Mouse (Mus musculus): ENCODE measurements at regions not wholly inside any gene's neighbourhood (a gene's known extent, or its start where the extent isn't known, plus 50 kb on each side); places are given as distances from the start of the nearest gene placed in this dataset.

DNA sequence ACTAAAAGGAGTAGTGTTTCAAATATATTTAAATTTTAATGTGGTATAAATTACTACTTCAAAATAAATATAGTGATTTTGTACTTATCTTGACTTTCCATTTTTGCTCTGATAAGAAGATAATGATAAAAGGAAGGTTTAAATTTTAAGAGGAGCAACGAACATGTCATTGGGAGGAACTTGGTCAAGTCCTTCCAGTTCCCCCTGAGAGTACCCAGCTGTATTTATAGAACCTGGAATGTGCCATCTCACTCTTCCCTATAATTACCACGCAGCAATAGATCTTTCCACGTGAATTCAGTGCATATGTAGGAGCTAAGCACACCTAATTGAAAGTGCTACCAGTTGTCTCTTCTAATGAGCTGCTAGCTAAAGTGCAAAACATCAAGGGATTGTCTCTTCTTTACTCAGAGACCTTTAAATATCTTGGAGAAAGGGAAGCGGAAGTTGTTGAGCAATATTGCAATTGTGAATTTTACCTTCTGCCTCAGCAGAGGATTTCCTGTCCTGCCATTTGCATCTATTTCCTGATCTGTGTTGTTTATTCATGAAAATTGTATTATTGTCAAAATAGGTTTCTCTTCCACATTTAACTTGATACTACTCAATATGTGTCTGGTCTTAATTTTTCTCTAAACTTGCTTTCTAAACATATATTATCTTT lies 1243.0 kb upstream of the Zeb2 start:
- no peaks in the 10 kb centered on the region for H3K4me1 ChIP-seq (ENCODE audit: control insufficient read depth, insufficient read depth, low read length)
- H3K27me3 ChIP-seq (replicated peaks; ENCODE audit: control insufficient read depth, insufficient read depth, low read length) = no peaks in the 10 kb centered on the region
- 60% methylated on average over 4 of the region's 4 CpGs for WGBS
- H3K27ac ChIP-seq (ENCODE audit: insufficient read depth, low read depth, low read length) = no peak overlapping the region
- no peak overlapping the region for H3K4me3 ChIP-seq (ENCODE audit: insufficient read depth, low read depth, low read length)
- DNase-seq = peak; percentile 2
- TF ChIP-seq POLR2A (IDR thresholded peaks at IDR 0.05; ENCODE audit: low read depth, low read length) = no peak
- TF ChIP-seq CTCF (conservative IDR thresholded peaks at IDR 0.05; ENCODE audit: insufficient read depth, insufficient read length, low read depth, low read length) = no peak
- H3K36me3 ChIP-seq (ENCODE audit: control insufficient read depth, insufficient read depth, low read length) = no peaks in the 10 kb centered on the region

DNA sequence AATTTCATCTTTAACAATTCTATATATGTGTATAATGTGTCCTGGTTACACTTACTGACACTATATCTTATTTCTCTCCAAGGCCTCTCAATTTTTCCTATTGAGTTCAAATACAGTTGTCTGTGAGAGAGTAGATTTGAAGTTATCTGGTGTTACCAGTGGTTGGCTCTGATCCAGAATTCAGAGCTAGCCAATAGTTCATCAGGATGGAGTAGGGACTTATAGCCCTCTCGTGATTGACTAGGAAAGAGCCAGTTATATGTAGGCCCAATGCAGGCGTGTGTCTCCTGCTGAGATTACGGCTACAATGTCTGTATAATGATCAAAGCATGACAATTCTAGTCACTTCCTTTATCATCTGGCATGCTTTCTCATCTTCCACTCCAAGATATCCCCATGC lies 1241.0 kb upstream of the Zeb2 start:
- TF ChIP-seq CTCF (conservative IDR thresholded peaks at IDR 0.05; ENCODE audit: insufficient read depth, insufficient read length, low read depth, low read length) (no peak), POLR2A (IDR thresholded peaks at IDR 0.05; ENCODE audit: low read depth, low read length) (no peak)
- DNase-seq = no peak
- 91% methylated on average over 3 of the region's 3 CpGs for WGBS
- Histone ChIP-seq H3K27me3 (replicated peaks; ENCODE audit: control insufficient read depth, insufficient read depth, low read length) (no peaks in the 10 kb centered on the region), H3K36me3 (ENCODE audit: control insufficient read depth, insufficient read depth, low read length) (no peaks in the 10 kb centered on the region), H3K4me3 (ENCODE audit: insufficient read depth, low read depth, low read length) (no peak overlapping the region), H3K4me1 (ENCODE audit: control insufficient read depth, insufficient read depth, low read length) (no peaks in the 10 kb centered on the region), H3K27ac (ENCODE audit: insufficient read depth, low read depth, low read length) (no peak overlapping the region)

DNA sequence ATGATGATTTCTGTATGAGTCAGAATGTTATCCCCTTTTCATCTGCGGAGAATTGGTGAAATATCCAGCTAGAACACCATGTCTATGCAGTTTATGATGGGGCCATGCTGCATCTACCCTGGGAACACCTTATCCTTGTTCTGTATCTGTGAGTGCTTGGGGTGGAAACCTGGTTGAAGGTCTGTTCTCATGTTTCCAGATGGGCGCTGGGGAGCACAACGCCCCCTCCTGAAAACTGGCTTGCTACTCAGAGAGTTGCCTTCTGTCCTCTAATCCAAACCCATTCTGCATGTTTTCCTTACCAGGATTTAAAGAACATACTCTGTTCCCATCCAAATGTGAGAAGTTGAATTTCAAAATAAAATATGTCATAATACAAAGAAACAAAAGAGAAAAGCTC lies 1239.5 kb upstream of the Zeb2 start:
- H3K36me3 ChIP-seq (ENCODE audit: control insufficient read depth, insufficient read depth, low read length) = no peaks in the 10 kb centered on the region
- no peaks in the 10 kb centered on the region for H3K27me3 ChIP-seq (replicated peaks; ENCODE audit: control insufficient read depth, insufficient read depth, low read length)
- WGBS = 85% methylated on average over 3 of the region's 3 CpGs
- no peak for DNase-seq
- H3K27ac ChIP-seq (ENCODE audit: insufficient read depth, low read depth, low read length) = no peak overlapping the region
- no peak overlapping the region for H3K4me3 ChIP-seq (ENCODE audit: insufficient read depth, low read depth, low read length)
- TF ChIP-seq POLR2A (IDR thresholded peaks at IDR 0.05; ENCODE audit: low read depth, low read length) (no peak), CTCF (conservative IDR thresholded peaks at IDR 0.05; ENCODE audit: insufficient read depth, insufficient read length, low read depth, low read length) (no peak)
- no peaks in the 10 kb centered on the region for H3K4me1 ChIP-seq (ENCODE audit: control insufficient read depth, insufficient read depth, low read length)

DNA sequence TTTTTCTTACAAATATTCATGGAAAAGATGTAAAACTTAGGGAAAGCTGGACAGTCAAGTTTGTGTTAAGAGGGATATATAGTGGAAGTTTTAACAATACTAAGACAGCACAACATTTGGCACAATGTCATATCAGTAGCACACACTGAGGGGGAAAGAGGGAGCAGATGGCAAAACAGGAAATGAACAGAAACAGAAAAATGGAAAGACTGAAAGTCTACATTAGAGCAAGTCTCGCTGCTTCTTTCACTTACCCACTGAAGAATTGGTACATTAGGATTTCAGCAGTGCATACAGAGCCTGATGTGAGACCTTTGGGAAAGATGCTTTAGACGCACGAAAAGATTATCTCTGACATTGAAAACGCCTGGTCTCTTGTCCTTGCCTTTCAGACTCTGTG lies 1223.5 kb upstream of the Zeb2 start:
- Histone ChIP-seq H3K27me3 (replicated peaks; ENCODE audit: control insufficient read depth, insufficient read depth, low read length) (no peaks in the 10 kb centered on the region), H3K27ac (ENCODE audit: insufficient read depth, low read depth, low read length) (no peak overlapping the region), H3K36me3 (ENCODE audit: control insufficient read depth, insufficient read depth, low read length) (no peaks in the 10 kb centered on the region), H3K4me1 (ENCODE audit: control insufficient read depth, insufficient read depth, low read length) (no peaks in the 10 kb centered on the region), H3K4me3 (ENCODE audit: insufficient read depth, low read depth, low read length) (no peak overlapping the region)
- WGBS = 85% methylated on average over 4 of the region's 4 CpGs
- no peak for DNase-seq
- TF ChIP-seq POLR2A (IDR thresholded peaks at IDR 0.05; ENCODE audit: low read depth, low read length) = no peak
- TF ChIP-seq CTCF (conservative IDR thresholded peaks at IDR 0.05; ENCODE audit: insufficient read depth, insufficient read length, low read depth, low read length) = no peak

DNA sequence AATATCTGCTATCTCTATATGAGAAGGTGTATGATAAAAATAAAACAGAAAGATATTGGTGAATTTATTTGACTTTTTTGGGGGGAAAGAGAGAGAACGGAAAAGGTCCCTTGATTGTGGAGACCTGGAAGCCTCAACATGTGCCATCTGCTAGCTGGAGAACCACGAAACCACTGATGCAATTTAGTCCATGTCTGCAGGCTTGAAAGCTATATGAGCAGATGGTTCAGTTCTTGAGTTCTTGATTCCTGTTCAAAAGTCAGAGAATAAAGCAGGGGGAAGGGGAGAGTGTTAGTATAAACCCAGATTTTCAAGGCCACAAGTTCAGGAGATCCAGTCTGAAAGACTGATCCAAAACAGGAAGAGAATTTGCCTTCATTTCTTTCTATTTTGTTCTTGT lies 1199.5 kb upstream of the Zeb2 start:
- H3K4me3 ChIP-seq (ENCODE audit: insufficient read depth, low read depth, low read length) = no peak overlapping the region
- H3K36me3 ChIP-seq (ENCODE audit: control insufficient read depth, insufficient read depth, low read length) = no peaks in the 10 kb centered on the region
- no peak overlapping the region for H3K27ac ChIP-seq (ENCODE audit: insufficient read depth, low read depth, low read length)
- WGBS = 86% methylated on average over 2 of the region's 2 CpGs
- H3K27me3 ChIP-seq (replicated peaks; ENCODE audit: control insufficient read depth, insufficient read depth, low read length) = no peaks in the 10 kb centered on the region
- no peak for TF ChIP-seq POLR2A (IDR thresholded peaks at IDR 0.05; ENCODE audit: low read depth, low read length)
- TF ChIP-seq CTCF (conservative IDR thresholded peaks at IDR 0.05; ENCODE audit: insufficient read depth, insufficient read length, low read depth, low read length) = no peak
- no peaks in the 10 kb centered on the region for H3K4me1 ChIP-seq (ENCODE audit: control insufficient read depth, insufficient read depth, low read length)
- DNase-seq = no peak

DNA sequence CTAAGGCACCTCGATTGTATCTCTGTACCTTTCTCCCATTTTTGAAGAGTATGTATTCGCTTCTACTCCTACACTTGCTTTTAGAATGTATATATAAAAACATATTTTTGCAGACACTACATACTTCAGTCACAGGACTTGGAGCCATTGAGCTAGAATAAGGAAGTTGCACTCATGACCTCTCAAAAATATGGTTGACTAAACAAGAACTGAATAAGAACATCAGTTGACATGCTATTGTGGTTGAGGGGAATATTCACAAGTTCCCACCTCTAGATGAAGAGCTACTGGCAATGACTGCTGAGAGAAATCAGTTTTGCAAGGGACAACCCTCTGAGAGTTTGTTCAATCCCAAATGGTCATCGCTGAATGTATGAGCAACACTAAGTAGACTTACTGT lies 1198.0 kb upstream of the Zeb2 start:
- no peaks in the 10 kb centered on the region for H3K27me3 ChIP-seq (replicated peaks; ENCODE audit: control insufficient read depth, insufficient read depth, low read length)
- TF ChIP-seq CTCF (conservative IDR thresholded peaks at IDR 0.05; ENCODE audit: insufficient read depth, insufficient read length, low read depth, low read length) = no peak
- no peak for TF ChIP-seq POLR2A (IDR thresholded peaks at IDR 0.05; ENCODE audit: low read depth, low read length)
- no peaks in the 10 kb centered on the region for H3K36me3 ChIP-seq (ENCODE audit: control insufficient read depth, insufficient read depth, low read length)
- no peaks in the 10 kb centered on the region for H3K4me1 ChIP-seq (ENCODE audit: control insufficient read depth, insufficient read depth, low read length)
- 92% methylated on average over 3 of the region's 3 CpGs for WGBS
- H3K27ac ChIP-seq (ENCODE audit: insufficient read depth, low read depth, low read length) = no peak overlapping the region
- no peak for DNase-seq
- no peak overlapping the region for H3K4me3 ChIP-seq (ENCODE audit: insufficient read depth, low read depth, low read length)

DNA sequence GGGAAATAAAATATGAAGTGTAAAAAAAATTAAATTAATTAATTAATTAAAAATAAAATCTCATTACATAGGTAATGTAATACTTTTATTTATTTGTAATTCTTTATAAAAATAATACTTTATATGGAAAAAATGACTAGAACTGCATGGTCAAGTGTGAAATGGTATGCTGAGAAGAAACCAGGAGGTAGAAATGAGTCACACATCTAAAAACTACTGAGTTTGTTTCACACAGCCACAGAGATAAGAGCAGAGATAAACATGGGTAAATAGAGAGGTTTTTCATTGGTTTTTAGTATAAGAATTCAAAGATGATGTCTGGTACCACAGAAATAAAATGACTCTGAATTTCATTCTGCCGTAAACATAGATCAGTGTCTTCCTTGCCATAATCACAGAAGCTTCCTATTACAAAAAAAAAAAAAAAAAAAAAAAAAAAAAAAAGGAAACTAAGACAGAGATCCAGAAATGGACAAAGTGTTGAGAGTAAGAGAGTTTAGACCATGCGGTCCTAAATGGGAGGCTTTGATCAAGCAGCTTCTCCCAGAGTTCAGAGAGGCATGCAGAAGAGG lies 1190.5 kb upstream of the Zeb2 start:
- no peak for TF ChIP-seq POLR2A (IDR thresholded peaks at IDR 0.05; ENCODE audit: low read depth, low read length)
- no peak for TF ChIP-seq CTCF (conservative IDR thresholded peaks at IDR 0.05; ENCODE audit: insufficient read depth, insufficient read length, low read depth, low read length)
- Histone ChIP-seq H3K36me3 (ENCODE audit: control insufficient read depth, insufficient read depth, low read length) (no peaks in the 10 kb centered on the region), H3K4me3 (ENCODE audit: insufficient read depth, low read depth, low read length) (no peak overlapping the region), H3K27me3 (replicated peaks; ENCODE audit: control insufficient read depth, insufficient read depth, low read length) (no peaks in the 10 kb centered on the region), H3K4me1 (ENCODE audit: control insufficient read depth, insufficient read depth, low read length) (no peaks in the 10 kb centered on the region), H3K27ac (ENCODE audit: insufficient read depth, low read depth, low read length) (no peak overlapping the region)
- WGBS = 92% methylated on average over 2 of the region's 2 CpGs
- DNase-seq = no peak

Measured in kidney, adult 2 months (tissue).